Mouse (Mus musculus) ES-E14 (cell line): ENCODE results near the gene Junb. TPM values are rescaled to one million over a fixed set of nuclear protein-coding genes. Genes with fewer than 3 reads are reported as not detected.

ENCODE experiments used
- DNase-seq: peaks from one replicate; pipeline ENCODE4 v3.0.0-alpha.2; 2013; ENCODE audit warnings: low read depth, low spot score
- H3K27ac ChIP-seq: 2 replicates; pipeline ENCODE4 v1.5.1; 2012; ENCODE audit warnings: low read depth, mild to moderate bottlenecking, low read length, moderate library complexity, mixed read lengths; ENCODE audit not compliant: poor library complexity, insufficient read depth, severe bottlenecking
- H3K36me3 ChIP-seq: 2 replicates; pipeline ENCODE4 v1.6.1; 2012; ENCODE audit warnings: mild to moderate bottlenecking, low read length, moderate library complexity, mixed read lengths; ENCODE audit not compliant: control insufficient read depth, poor library complexity, insufficient read depth, severe bottlenecking
- H3K4me1 ChIP-seq, 2 experiments: fragments of 150-350 bp in 1 of 2; sonication (generic) in 1 of 2; 2 replicates each; pipeline ENCODE4 v1.6.1; 2012; ENCODE audit warnings: low read length in 2 of 2, mild to moderate bottlenecking in 1 of 2, mixed read lengths in 1 of 2; ENCODE audit not compliant: control insufficient read depth in 2 of 2, insufficient read depth in 2 of 2, poor library complexity in 1 of 2
- H3K4me3 ChIP-seq, 2 experiments: fragments of 150-350 bp in 1 of 2; sonication (generic) in 1 of 2; 2 replicates each; pipeline ENCODE4 v1.5.1; 2012; ENCODE audit warnings: low read length in 2 of 2, low read depth in 1 of 2, mild to moderate bottlenecking in 1 of 2, mixed read lengths in 1 of 2; ENCODE audit not compliant: insufficient read depth in 1 of 2, poor library complexity in 1 of 2, severe bottlenecking in 1 of 2
- H3K9ac ChIP-seq: 2 replicates; pipeline ENCODE4 v1.6.1; 2012; ENCODE audit warnings: low read depth, mild to moderate bottlenecking, low read length, mixed read lengths; ENCODE audit not compliant: poor library complexity, insufficient read depth, severe bottlenecking
- H3K9me3 ChIP-seq: fragments of 150-350 bp; sonication (generic); 2 replicates; pipeline ENCODE4 v1.6.1; 2012; ENCODE audit warnings: low read depth, mild to moderate bottlenecking, low read length; ENCODE audit not compliant: control insufficient read depth, insufficient read depth
- CHD2 ChIP-seq: IDR thresholded peaks from 2 replicates; pipeline ENCODE4 v1.6.1; 2014; ENCODE audit warnings: mild to moderate bottlenecking, low read depth, low read length, inconsistent platforms
- HCFC1 ChIP-seq: IDR thresholded peaks from 2 replicates; pipeline ENCODE4 v1.6.1; 2012; ENCODE audit warnings: low read length, inconsistent platforms, borderline replicate concordance; ENCODE audit not compliant: insufficient read depth
- MAFK ChIP-seq: IDR thresholded peaks from 2 replicates; pipeline ENCODE4 v1.6.1; 2014; ENCODE audit warnings: mild to moderate bottlenecking, low read depth, low read length, inconsistent platforms; ENCODE audit not compliant: insufficient read depth
- ZC3H11A ChIP-seq: IDR thresholded peaks from 2 replicates; pipeline ENCODE4 v1.6.1; 2012; ENCODE audit warnings: low read depth, mild to moderate bottlenecking, inconsistent platforms, low read length, borderline replicate concordance
- ZNF384 ChIP-seq: IDR thresholded peaks from 2 replicates; pipeline ENCODE4 v1.6.1; 2012; ENCODE audit warnings: low read depth, low read length, inconsistent platforms
- in situ Hi-C, 2 experiments: fragments of 600-800 bp; cut with MboI; formaldehyde crosslinking; loops; one replicate each; pipeline ENCODE4 v1.15.1; 2025; ENCODE audit warnings: low sequenced_read_pairs in 2 of 2, inconsistent platforms in 1 of 2; ENCODE audit not compliant: unreplicated experiment in 2 of 2
- total RNA-seq: library from RNA; depleted of rRNA; stranded (reverse); fragments of 300-350 nt; gene quantifications from 2 replicates; pipeline ENCODE4 v1.2.3, GENCODE M21; 2012

Gene Junb
- total RNA-seq, 1 experiment: 57.6 TPM

DNA sequence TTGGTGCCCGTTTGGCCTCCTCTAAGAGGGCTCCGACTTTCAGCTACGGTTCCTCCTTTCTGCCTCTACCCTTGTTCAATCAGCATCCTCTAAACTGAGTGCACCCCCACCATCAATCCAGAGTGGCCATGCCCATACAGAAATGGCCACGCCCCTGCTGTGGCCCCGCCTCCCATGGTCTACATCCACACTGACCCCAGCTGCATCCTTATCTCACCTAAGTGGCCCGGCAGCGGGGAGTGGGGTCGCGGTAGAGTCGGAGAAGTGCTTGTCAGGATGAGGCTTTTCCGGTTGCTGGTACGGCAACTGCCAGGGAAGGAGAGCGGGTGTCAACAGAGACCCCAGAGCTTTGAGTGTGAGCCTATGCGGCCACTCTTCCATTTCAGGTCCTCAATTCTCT is 43.0 kb downstream of the Junb start:
- H3K4me3 ChIP-seq: no peak overlapping the region
- H3K9ac ChIP-seq: no peak overlapping the region
- in situ Hi-C loops: no loop called here
- DNase-seq: no peak
- TF ChIP-seq HCFC1: no peak
- no peaks in the 10 kb centered on the region for H3K36me3 ChIP-seq
- no peak overlapping the region for H3K27ac ChIP-seq
- H3K4me1 ChIP-seq: peaks cover 0 to 4% of the 10 kb centered on the region in 2 experiments; a peak in 1 of 4 replicates
- no peaks in the 10 kb centered on the region for H3K9me3 ChIP-seq

- Histone ChIP-seq H3K9ac (no peak overlapping the region), H3K4me1 (peaks cover 0 to 4% of the 10 kb centered on the region in 2 experiments; a peak in 1 of 4 replicates), H3K4me3 (no peak overlapping the region), H3K9me3 (no peaks in the 10 kb centered on the region), H3K27ac (no peak overlapping the region), H3K36me3 (no peaks in the 10 kb centered on the region)
- DNase-seq: peak; percentile 69
- in situ Hi-C loops: no loop called here
- TF ChIP-seq MAFK (no peak), ZNF384 (no peak), ZC3H11A (no peak), HCFC1 (no peak), CHD2 (no peak)
Observed at GRCm38 (mm10) chr8:84934860-84935259, 43.7 kb downstream of the Junb start.

GRCm38 (mm10) chr8:84933767-84934559 is 44.6 kb downstream of the Junb start:
- DNase-seq: no peak
- TF ChIP-seq CHD2: no peak
- no peak for TF ChIP-seq MAFK
- TF ChIP-seq ZNF384: no peak
- TF ChIP-seq ZC3H11A: no peak
- Histone ChIP-seq H3K27ac (no peak overlapping the region), H3K36me3 (no peaks in the 10 kb centered on the region), H3K4me1 (peaks cover 0 to 6% of the 10 kb centered on the region in 2 experiments; a peak in 1 of 4 replicates), H3K9ac (no peak overlapping the region), H3K9me3 (no peaks in the 10 kb centered on the region), H3K4me3 (no peak overlapping the region)
- in situ Hi-C loops: no loop called here

- H3K9me3 ChIP-seq: no peaks in the 10 kb centered on the region
- TF ChIP-seq HCFC1: no peak
- H3K36me3 ChIP-seq: no peaks in the 10 kb centered on the region
- no peak for DNase-seq
- H3K9ac ChIP-seq: no peak overlapping the region
- H3K4me1 ChIP-seq: peaks cover 0 to 2% of the 10 kb centered on the region in 2 experiments; a peak in 1 of 4 replicates
- in situ Hi-C loops: no loop called here
- no peak overlapping the region for H3K4me3 ChIP-seq
- no peak overlapping the region for H3K27ac ChIP-seq
Observed at GRCm38 (mm10) chr8:84930582-84930981, 47.9 kb downstream of the Junb start.

DNA sequence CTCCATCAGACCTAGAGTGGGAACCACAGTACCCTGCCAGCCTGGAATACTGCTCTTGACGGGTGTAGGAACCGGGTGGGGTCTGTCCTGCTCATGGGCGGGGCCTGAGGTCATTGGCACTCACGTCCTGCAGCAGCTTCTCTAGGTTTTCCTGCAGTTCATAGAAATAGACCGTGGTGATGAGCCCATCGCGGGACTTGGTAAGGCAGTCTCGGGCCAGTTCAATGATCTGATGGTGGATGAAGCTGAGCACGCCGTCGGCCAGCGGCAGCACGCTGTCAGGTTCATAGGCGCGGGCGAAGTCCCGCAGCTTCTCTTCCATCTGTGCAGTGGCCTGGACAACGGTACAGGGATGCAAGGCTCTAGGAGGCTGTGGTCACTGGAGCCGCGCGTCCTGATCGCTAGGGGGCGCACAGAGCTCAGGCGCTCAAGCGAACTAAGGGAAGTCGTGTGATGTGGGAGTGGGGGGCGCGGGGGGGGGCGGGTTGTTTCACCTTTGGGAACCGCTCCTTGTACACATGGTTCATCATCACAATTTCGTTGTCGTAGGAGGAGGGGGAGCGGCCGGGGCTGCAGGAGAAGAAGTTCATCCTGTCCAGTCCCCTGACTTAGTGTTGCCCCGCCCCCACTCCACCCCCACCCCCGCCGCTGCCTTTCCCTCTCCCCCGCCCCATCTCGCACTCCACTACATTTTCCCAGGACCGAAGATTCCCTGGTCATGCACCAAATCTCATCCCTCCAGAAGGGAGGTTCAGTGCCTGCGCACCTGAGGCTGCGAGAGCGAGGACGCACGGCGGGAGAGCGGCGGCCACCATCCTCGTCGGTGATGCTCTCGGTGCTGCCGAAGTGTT is 49.8 kb downstream of the Junb start:
- peaks cover 0 to 6% of the 10 kb centered on the region in 2 experiments; a peak in 1 of 4 replicates for H3K4me1 ChIP-seq
- TF ChIP-seq CHD2: no peak
- H3K27ac ChIP-seq: no peak overlapping the region
- H3K4me3 ChIP-seq: peak overlapping the region; percentile 60 to 65
- in situ Hi-C loops: no loop called here
- DNase-seq: no peak
- no peak overlapping the region for H3K9ac ChIP-seq
- no peaks in the 10 kb centered on the region for H3K9me3 ChIP-seq
- no peaks in the 10 kb centered on the region for H3K36me3 ChIP-seq
